Mouse (Mus musculus) testis, adult 2 months (tissue): ENCODE data around the gene Mcfd2.

Source experiments
- CTCF ChIP-seq: fragments of 200-500 bp; IDR thresholded peaks from 2 replicates; pipeline ENCODE4 v1.5.1; 2012; ENCODE audit warnings: low read depth, mild to moderate bottlenecking, inconsistent platforms, low read length, moderate library complexity; ENCODE audit not compliant: control insufficient read depth, insufficient read depth, insufficient replicate concordance
- POLR2A ChIP-seq: fragments of 200-500 bp; IDR thresholded peaks from 2 replicates; pipeline ENCODE4 v1.6.1; 2012; ENCODE audit warnings: low read depth, mild to moderate bottlenecking, inconsistent platforms, low read length, moderate library complexity; ENCODE audit not compliant: control insufficient read depth

GRCm38 (mm10) chr17:87282706-87283053 lies 16.9 kb upstream of the Mcfd2 start, which contains the start of gene Ttc7:
- TF ChIP-seq POLR2A (peak; percentile 91), CTCF (no peak)
